Mouse (Mus musculus) MEL (cell line): ENCODE measurements around the gene Ntn5. TPM values are rescaled to one million over a fixed set of nuclear protein-coding genes. Genes with fewer than 3 reads are reported as not detected.

Experiments used
- DNase-seq: peaks from one replicate; pipeline ENCODE4 v3.0.0; 2011; ENCODE audit warnings: low read depth, low spot score
- H3K27ac ChIP-seq: 2 replicates; pipeline ENCODE4 v1.5.1; 2012; ENCODE audit warnings: low read depth, mild to moderate bottlenecking, control low read depth, low read length, moderate library complexity; ENCODE audit not compliant: control insufficient read depth
- H3K27me3 ChIP-seq, 2 experiments: fragments of 150-350 bp in 1 of 2; sonication (generic) in 1 of 2; 2 replicates each; pipeline ENCODE4 v1.6.1; 2012; ENCODE audit warnings: low read length in 2 of 2, mild to moderate bottlenecking in 2 of 2, improper control_type of control experiment in 1 of 2, moderate library complexity in 1 of 2; ENCODE audit not compliant: insufficient read depth in 2 of 2, control insufficient read depth in 1 of 2
- H3K36me3 ChIP-seq, 2 experiments: 2 replicates each; pipeline ENCODE4 v1.6.1; 2012 to 2014; ENCODE audit warnings: low read length in 2 of 2, improper control_type of control experiment in 1 of 2, inconsistent platforms in 1 of 2, mild to moderate bottlenecking in 1 of 2; ENCODE audit not compliant: insufficient read depth in 2 of 2, control insufficient read depth in 1 of 2
- H3K4me1 ChIP-seq, 2 experiments: fragments of 150-350 bp in 1 of 2; sonication (generic) in 1 of 2; 2 replicates each; pipeline ENCODE4 v1.6.1; 2012; ENCODE audit warnings: low read length in 2 of 2, improper control_type of control experiment in 1 of 2, mild to moderate bottlenecking in 1 of 2; ENCODE audit not compliant: insufficient read depth in 2 of 2, control insufficient read depth in 1 of 2
- H3K4me3 ChIP-seq, 2 experiments: fragments of 150-350 bp in 1 of 2; sonication (generic) in 1 of 2; 2 replicates each; pipeline ENCODE4 v1.5.1; 2012; ENCODE audit warnings: low read depth in 2 of 2, low read length in 2 of 2, mild to moderate bottlenecking in 2 of 2, moderate library complexity in 2 of 2, control low read depth in 1 of 2, improper control_type of control experiment in 1 of 2; ENCODE audit not compliant: control insufficient read depth in 1 of 2, insufficient read depth in 1 of 2
- H3K79me2 ChIP-seq: 2 replicates; pipeline ENCODE4 v1.6.1; 2012; ENCODE audit warnings: mild to moderate bottlenecking, low read length, moderate library complexity; ENCODE audit not compliant: control insufficient read depth, poor library complexity, insufficient read depth
- H3K9ac ChIP-seq: 2 replicates; pipeline ENCODE4 v1.6.1; 2012; ENCODE audit warnings: low read depth, mild to moderate bottlenecking, control low read depth, low read length, moderate library complexity; ENCODE audit not compliant: control insufficient read depth, poor library complexity, severe bottlenecking
- H3K9me3 ChIP-seq: fragments of 150-350 bp; sonication (generic); replicated peaks from 2 replicates; pipeline ENCODE4 v1.6.1; 2012; ENCODE audit warnings: mild to moderate bottlenecking, low read length, improper control_type of control experiment, moderate library complexity; ENCODE audit not compliant: insufficient read depth
- BHLHE40 ChIP-seq: IDR thresholded peaks from 2 replicates; pipeline ENCODE4 v1.6.1; 2012; ENCODE audit warnings: low read depth, mild to moderate bottlenecking, inconsistent platforms, low read length, improper control_type of control experiment, borderline replicate concordance
- CHD2 ChIP-seq: IDR thresholded peaks from 2 replicates; pipeline ENCODE4 v1.6.1; 2011; ENCODE audit warnings: low read length, improper control_type of control experiment
- CTCF ChIP-seq, 3 experiments: IDR thresholded peaks in 2 of 3; conservative IDR thresholded peaks in 1 of 3; 2 replicates each; pipeline ENCODE4 v1.5.1; 2011 to 2012; ENCODE audit warnings: low read length in 3 of 3, low read depth in 2 of 3, mild to moderate bottlenecking in 2 of 3, improper control_type of control experiment in 1 of 3, inconsistent platforms in 1 of 3, mixed read lengths in 1 of 3, moderate library complexity in 1 of 3; ENCODE audit not compliant: control insufficient read depth in 1 of 3, insufficient read depth in 1 of 3, poor library complexity in 1 of 3, severe bottlenecking in 1 of 3
- EP300 ChIP-seq, 2 experiments: IDR thresholded peaks; 2 replicates each; pipeline ENCODE4 v1.6.1; 2011; ENCODE audit warnings: improper control_type of control experiment in 2 of 2, low read length in 2 of 2, low read depth in 1 of 2, mild to moderate bottlenecking in 1 of 2
- GABPA ChIP-seq: IDR thresholded peaks from 2 replicates; pipeline ENCODE4 v1.6.1; 2012; ENCODE audit warnings: low read depth, mild to moderate bottlenecking, inconsistent platforms, low read length, improper control_type of control experiment, moderate library complexity
- GATA1 ChIP-seq: IDR thresholded peaks from 2 replicates; pipeline ENCODE4 v1.6.1; 2011; ENCODE audit warnings: low read depth, low read length, improper control_type of control experiment
- JUND ChIP-seq: IDR thresholded peaks from 2 replicates; pipeline ENCODE4 v1.6.1; 2011; ENCODE audit warnings: low read depth, mild to moderate bottlenecking, improper control_type of control experiment, low read length
- KAT2A ChIP-seq: conservative IDR thresholded peaks from 2 replicates; pipeline ENCODE4 v1.6.1; 2012; ENCODE audit warnings: low read depth, low read length, improper control_type of control experiment, inconsistent platforms
- MAFK ChIP-seq: IDR thresholded peaks from 2 replicates; pipeline ENCODE4 v1.6.1; 2011; ENCODE audit warnings: low read depth, mild to moderate bottlenecking, low read length, improper control_type of control experiment, borderline replicate concordance
- MEF2A ChIP-seq: IDR thresholded peaks from 2 replicates; pipeline ENCODE4 v1.6.1; 2014; ENCODE audit warnings: low read depth, mild to moderate bottlenecking, inconsistent platforms, low read length, improper control_type of control experiment; ENCODE audit not compliant: poor library complexity, insufficient replicate concordance, severe bottlenecking; ENCODE audit errors: extremely low read depth
- NELFE ChIP-seq: IDR thresholded peaks from 2 replicates; pipeline ENCODE4 v1.6.1; 2011; ENCODE audit warnings: low read depth, low read length, improper control_type of control experiment
- NRF1 ChIP-seq: IDR thresholded peaks from 2 replicates; pipeline ENCODE4 v1.6.1; 2014; ENCODE audit warnings: low read depth, mild to moderate bottlenecking, inconsistent platforms, low read length, improper control_type of control experiment, moderate library complexity; ENCODE audit not compliant: poor library complexity, insufficient read depth, severe bottlenecking
- POLR2A ChIP-seq, 2 experiments: IDR thresholded peaks; 2 replicates each; pipeline ENCODE4 v1.6.1; 2011 to 2012; ENCODE audit warnings: low read length in 2 of 2, mild to moderate bottlenecking in 2 of 2, control low read depth in 1 of 2, improper control_type of control experiment in 1 of 2, low read depth in 1 of 2, moderate library complexity in 1 of 2; ENCODE audit not compliant: control insufficient read depth in 1 of 2, insufficient read depth in 1 of 2, poor library complexity in 1 of 2
- POLR2AphosphoS5 ChIP-seq: IDR thresholded peaks from 2 replicates; pipeline ENCODE4 v1.6.1; 2012; ENCODE audit warnings: low read depth, borderline replicate concordance, mild to moderate bottlenecking, inconsistent platforms, low read length, moderate library complexity, mixed read lengths
- RCOR1 ChIP-seq: IDR thresholded peaks from 2 replicates; pipeline ENCODE4 v1.6.1; 2012; ENCODE audit warnings: low read depth, mild to moderate bottlenecking, inconsistent platforms, low read length, improper control_type of control experiment
- SIN3A ChIP-seq: IDR thresholded peaks from 2 replicates; pipeline ENCODE4 v1.6.1; 2012; ENCODE audit warnings: low read length, improper control_type of control experiment, inconsistent platforms
- SMC3 ChIP-seq: IDR thresholded peaks from 2 replicates; pipeline ENCODE4 v1.6.1; 2011; ENCODE audit warnings: low read depth, low read length, improper control_type of control experiment
- TAL1 ChIP-seq: IDR thresholded peaks from 2 replicates; pipeline ENCODE4 v1.6.1; 2012; ENCODE audit warnings: mild to moderate bottlenecking, inconsistent platforms, low read length, moderate library complexity, mixed read lengths
- TBP ChIP-seq: IDR thresholded peaks from 2 replicates; pipeline ENCODE4 v1.8.0; 2011; ENCODE audit warnings: low read depth, low read length, improper control_type of control experiment
- TCF12 ChIP-seq: IDR thresholded peaks from 2 replicates; pipeline ENCODE4 v1.6.1; 2014; ENCODE audit warnings: low read depth, mild to moderate bottlenecking, inconsistent platforms, low read length, improper control_type of control experiment, moderate library complexity
- UBTF ChIP-seq: IDR thresholded peaks from 2 replicates; pipeline ENCODE4 v1.6.1; 2012; ENCODE audit warnings: low read depth, mild to moderate bottlenecking, inconsistent platforms, low read length, improper control_type of control experiment, moderate library complexity, borderline replicate concordance; ENCODE audit not compliant: insufficient read depth
- USF1 ChIP-seq: IDR thresholded peaks from 2 replicates; pipeline ENCODE4 v1.6.1; 2014; ENCODE audit warnings: low read depth, mild to moderate bottlenecking, inconsistent platforms, low read length, improper control_type of control experiment, moderate library complexity
- ZC3H11A ChIP-seq: IDR thresholded peaks from 2 replicates; pipeline ENCODE4 v1.6.1; 2012; ENCODE audit warnings: low read depth, mild to moderate bottlenecking, inconsistent platforms, low read length, improper control_type of control experiment
- ZKSCAN1 ChIP-seq: IDR thresholded peaks from 2 replicates; pipeline ENCODE4 v1.6.1; 2012; ENCODE audit warnings: low read depth, mild to moderate bottlenecking, inconsistent platforms, low read length, improper control_type of control experiment, moderate library complexity
- ZNF384 ChIP-seq: IDR thresholded peaks from 2 replicates; pipeline ENCODE4 v1.6.1; 2012; ENCODE audit warnings: low read depth, mild to moderate bottlenecking, inconsistent platforms, low read length, improper control_type of control experiment
- polyA plus RNA-seq, 2 experiments: library from polyadenylated mRNA; stranded (reverse) in 1 of 2; unstranded in 1 of 2; fragments of >175 nt in 1 of 2; fragments of >200 nt in 1 of 2; gene quantifications; 2 replicates each; pipeline versions ENCODE4 v1.2.1 to v1.2.4; 2012; ENCODE audit warnings: low replicate concordance in 2 of 2, low read depth in 1 of 2; ENCODE audit not compliant: insufficient read length in 2 of 2, insufficient read depth in 1 of 2, missing spikeins in 1 of 2
- total RNA-seq: library from RNA; depleted of rRNA; stranded (reverse); fragments of 300-350 nt; gene quantifications from 2 replicates; pipeline ENCODE4 v1.2.3, GENCODE M21; 2012

Gene Ntn5
- total and polyA plus RNA-seq, 3 experiments = 0.13 TPM; not detected in 2

DNA sequence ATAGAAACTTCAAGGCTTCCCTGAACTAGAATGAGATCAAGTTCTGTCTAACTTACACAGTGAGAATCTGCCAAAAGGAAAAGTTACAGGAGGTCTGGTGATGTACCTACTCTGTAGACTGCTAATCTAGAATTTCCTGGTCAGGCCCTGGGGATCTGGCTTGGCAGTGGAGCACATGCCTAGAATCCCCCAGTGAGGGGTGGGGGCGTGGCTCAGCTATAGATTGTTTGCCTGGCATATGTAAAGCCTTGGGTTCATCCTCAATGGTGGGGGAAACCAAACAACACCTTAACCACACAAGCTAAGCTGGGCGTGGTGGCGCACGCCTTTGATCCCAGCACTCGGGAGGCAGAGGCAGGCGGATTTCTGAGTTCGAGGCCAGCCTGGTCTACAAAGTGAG, 14.1 kb downstream of the Ntn5 start:
- Histone ChIP-seq H3K4me1 (peaks cover 0 to 6% of the 10 kb centered on the region in 2 experiments; a peak in 2 of 4 replicates), H3K36me3 (no peaks in the 10 kb centered on the region), H3K4me3 (no peak overlapping the region), H3K9me3 (no peaks in the 10 kb centered on the region), H3K9ac (no peak overlapping the region), H3K27me3 (peaks cover 0 to 4% of the 10 kb centered on the region in 2 experiments; a peak in 2 of 4 replicates), H3K79me2 (no peaks in the 10 kb centered on the region), H3K27ac (no peak overlapping the region)
- TF ChIP-seq KAT2A (no peak), EP300 (IDR thresholded peaks at IDR 0.05; ENCODE audit: low read depth in 1 of 2, low read length in 2 of 2) (no peak), ZC3H11A (no peak), NRF1 (no peak), ZKSCAN1 (no peak), NELFE (no peak), RCOR1 (no peak), CTCF (IDR thresholded peaks at IDR 0.05 in 2 of 3, conservative IDR thresholded peaks at IDR 0.05 in 1 of 3; ENCODE audit: control insufficient read depth in 1 of 3, insufficient read depth in 1 of 3, low read depth in 2 of 3, low read length in 3 of 3, poor library complexity in 1 of 3, severe bottlenecking in 1 of 3) (no peak), GABPA (no peak)
- DNase-seq = no peak

DNA sequence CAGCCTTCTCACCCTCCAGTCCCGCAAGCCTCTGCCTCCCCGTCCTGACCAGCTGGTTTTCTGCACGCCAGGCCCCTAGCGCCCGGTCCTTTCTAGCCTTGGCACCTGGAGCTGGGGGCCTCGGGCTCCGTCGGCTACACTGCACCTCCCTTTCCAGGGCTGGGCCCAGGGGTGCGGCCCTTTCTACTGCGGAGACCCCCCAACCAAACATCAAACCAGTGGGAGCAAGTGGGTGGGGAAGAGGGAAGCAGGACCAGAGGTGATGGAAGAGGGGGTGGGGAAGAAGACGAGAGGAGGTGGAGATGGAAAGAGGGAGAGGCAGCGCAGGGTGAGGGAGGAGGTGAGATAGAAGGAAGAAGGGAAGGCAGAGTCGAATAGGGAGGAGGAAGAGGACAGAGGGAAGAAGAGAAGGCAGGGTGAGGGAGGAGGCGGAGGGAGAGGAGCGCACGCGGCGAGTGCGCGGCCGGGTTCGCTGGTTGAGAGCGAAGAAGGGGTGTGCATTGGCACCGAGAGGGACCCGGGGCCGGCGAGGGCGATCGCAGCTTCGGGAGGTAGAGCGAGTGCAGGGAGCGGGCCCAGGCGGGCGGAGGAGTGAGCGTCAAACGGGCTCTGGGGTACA, 15.8 kb downstream of the Ntn5 start, which contains the start of gene Car11:
Gene Car11 (plus strand): TSS at position 321 of the 619 bp plus-strand sequence.
- peak within 1 kb of the TSS; percentile 60 for H3K9ac ChIP-seq
- H3K27me3 ChIP-seq = peaks cover 0 to 4% of the 10 kb centered on the region in 2 experiments; a peak in 2 of 4 replicates
- H3K4me3 ChIP-seq = peak within 1 kb of the TSS; percentile 10 to 12; a peak in 2 of 4 replicates

More for the DNA sequence above, 15.8 kb downstream of the Ntn5 start, which contains the start of gene Car11:
- Histone ChIP-seq H3K36me3 (no peaks in the 10 kb centered on the region), H3K27ac (no peak within 1 kb of the TSS), H3K79me2 (no peaks in the 10 kb centered on the region; the same call in 1 of the 2 replicates), H3K4me1 (peaks cover 0 to 6% of the 10 kb centered on the region in 2 experiments; a peak in 2 of 4 replicates), H3K9me3 (no peaks in the 10 kb centered on the region)
- TF ChIP-seq CHD2 (no peak), MEF2A (no peak), POLR2A (IDR thresholded peaks at IDR 0.05; ENCODE audit: control insufficient read depth in 1 of 2, insufficient read depth in 1 of 2, low read depth in 1 of 2, low read length in 2 of 2, poor library complexity in 1 of 2) (no peak), JUND (no peak), SMC3 (no peak), ZNF384 (no peak), NELFE (no peak), BHLHE40 (no peak), TAL1 (no peak), UBTF (no peak), TBP (no peak), TCF12 (no peak), POLR2AphosphoS5 (no peak), MAFK (no peak), USF1 (no peak), SIN3A (no peak), GATA1 (no peak)
- DNase-seq = no peak
